Mouse (Mus musculus): Measurements from ENCODE around the gene Bckdha.
A peak's percentile ranks its signal among the peaks of the same experiment; 100 is the strongest.

Bckdha gene

GRCm38 (mm10) chr7:25681341-25682231 lies 22.8 kb upstream of the Bckdha start:
- DNase-seq (ENCODE audit: low read depth, low spot score): no peak

- peak; percentile 86 for DNase-seq (ENCODE audit: low read depth, low spot score)
Measured at GRCm38 (mm10) chr7:25680514-25681258, 21.9 kb upstream of the Bckdha start, which contains the start of gene B9d2. Gene B9d2, plus strand, starts transcription at chr7:25680780.

- no peak for DNase-seq (ENCODE audit: low read depth, low spot score)
Measured at GRCm38 (mm10) chr7:25679971-25680370, 21.2 kb upstream of the Bckdha start.

GRCm38 (mm10) chr7:25677013-25677412 lies 18.2 kb upstream of the Bckdha start:
- DNase-seq (ENCODE audit: low read depth, low spot score): no peak

- peak; percentile 89 for DNase-seq (ENCODE audit: low read depth, low spot score)
Measured at GRCm38 (mm10) chr7:25676085-25676781, 17.5 kb upstream of the Bckdha start.

GRCm38 (mm10) chr7:25675405-25675804 lies 16.6 kb upstream of the Bckdha start:
- DNase-seq (ENCODE audit: low read depth, low spot score): no peak

GRCm38 (mm10) chr7:25674719-25675300 lies 16.0 kb upstream of the Bckdha start, which contains the start of gene Tmem91:
Gene Tmem91, minus strand, starts transcription at chr7:25675166.
- no peak for DNase-seq (ENCODE audit: low read depth, low spot score)

- DNase-seq (ENCODE audit: low read depth, low spot score): no peak
Measured at GRCm38 (mm10) chr7:25674297-25674696, 15.5 kb upstream of the Bckdha start.

GRCm38 (mm10) chr7:25672442-25672841 lies 13.7 kb upstream of the Bckdha start:
- no peak for DNase-seq (ENCODE audit: low read depth, low spot score)

- DNase-seq (ENCODE audit: low read depth, low spot score): no peak
Measured at GRCm38 (mm10) chr7:25671686-25672085, 12.9 kb upstream of the Bckdha start.

- no peak for DNase-seq (ENCODE audit: low read depth, low spot score)
Measured at GRCm38 (mm10) chr7:25670096-25670495, 11.3 kb upstream of the Bckdha start.

- DNase-seq (ENCODE audit: low read depth, low spot score): no peak
Measured at GRCm38 (mm10) chr7:25669631-25670030, 10.8 kb upstream of the Bckdha start.

GRCm38 (mm10) chr7:25669158-25669557 lies 10.4 kb upstream of the Bckdha start:
- no peak for DNase-seq (ENCODE audit: low read depth, low spot score)

- no peak for DNase-seq (ENCODE audit: low read depth, low spot score)
Measured at GRCm38 (mm10) chr7:25666381-25666780, 7.6 kb upstream of the Bckdha start.

- DNase-seq (ENCODE audit: low read depth, low spot score): no peak
Measured at GRCm38 (mm10) chr7:25657785-25658184, 996 bp downstream of the Bckdha start.

GRCm38 (mm10) chr7:25655601-25656428 lies 3.0 kb downstream of the Bckdha start:
- DNase-seq (ENCODE audit: low read depth, low spot score): no peak

- no peak for DNase-seq (ENCODE audit: low read depth, low spot score)
Measured at GRCm38 (mm10) chr7:25652244-25652759, 6.5 kb downstream of the Bckdha start.

- DNase-seq (ENCODE audit: low read depth, low spot score): no peak
Measured at GRCm38 (mm10) chr7:25651281-25651680, 7.5 kb downstream of the Bckdha start.

- no peak for DNase-seq (ENCODE audit: low read depth, low spot score)
Measured at GRCm38 (mm10) chr7:25649839-25650238, 8.9 kb downstream of the Bckdha start.

- no peak for DNase-seq (ENCODE audit: low read depth, low spot score)
Measured at GRCm38 (mm10) chr7:25647574-25648123, 11.1 kb downstream of the Bckdha start.
